Mouse (Mus musculus): ENCODE measurements around the gene Abhd12b. TPM values are rescaled to one million over a fixed set of nuclear protein-coding genes. Genes with fewer than 3 reads are reported as not detected.
A peak's percentile ranks its signal among the peaks of the same experiment; 100 is the strongest.

Abhd12b gene
- polyA plus RNA-seq, 1 experiment from 2014 or later: not detected

GRCm38 (mm10) chr12:70111367-70112089, 42.4 kb upstream of the Abhd12b start:
- Histone ChIP-seq H3K9me3 (ENCODE audit: control insufficient read depth, low read length) (no peaks in the 10 kb centered on the region), H3K4me2 (peak overlapping the region; percentile 98), H3K27ac (ENCODE audit: low read depth, low read length) (peak overlapping the region; percentile 71), H3K36me3 (ENCODE audit: control insufficient read depth, insufficient read depth, low read length) (no peaks in the 10 kb centered on the region), H3K4me1 (ENCODE audit: control insufficient read depth, insufficient read depth, low read length) (peaks cover 19% of the 10 kb centered on the region), H3K4me3 (ENCODE audit: low read depth, low read length) (peak overlapping the region; percentile 83), H3K9ac (ENCODE audit: low read length) (peak overlapping the region; percentile 91), H3K27me3 (ENCODE audit: control insufficient read depth, insufficient read depth, low read length) (peaks cover 24% of the 10 kb centered on the region)
- peak; percentile 97 for DNase-seq (ENCODE audit: low spot score, missing footprints)
- under 1% methylated on average over 99 of the region's 101 CpGs for WGBS
- ATAC-seq (ENCODE audit: low FRiP score): peak; percentile 88

DNA sequence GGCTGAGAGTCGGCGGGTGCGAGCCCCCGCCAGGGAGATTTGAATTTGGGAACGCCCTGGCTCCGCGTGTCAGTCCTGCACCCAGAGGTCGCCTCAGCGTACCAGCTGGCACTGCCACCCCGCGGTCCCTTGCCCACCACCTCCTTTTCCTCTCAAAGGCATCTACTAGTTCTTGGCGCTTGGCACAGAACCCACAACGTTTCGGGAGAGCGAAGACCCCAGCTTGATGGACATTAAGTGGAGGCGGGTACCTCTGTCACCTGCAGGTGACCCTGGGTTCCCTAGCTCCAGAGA, 41.9 kb upstream of the Abhd12b start:
- WGBS: 4% methylated on average over 15 of the region's 16 CpGs
- ATAC-seq (ENCODE audit: low FRiP score) (no peak), DNase-seq (ENCODE audit: low spot score, missing footprints) (no peak)
- no peaks in the 10 kb centered on the region for H3K36me3 ChIP-seq (ENCODE audit: control insufficient read depth, insufficient read depth, low read length)
- H3K4me2 ChIP-seq: peak overlapping the region; percentile 98
- peak overlapping the region; percentile 91 for H3K9ac ChIP-seq (ENCODE audit: low read length)
- peaks cover 24% of the 10 kb centered on the region for H3K27me3 ChIP-seq (ENCODE audit: control insufficient read depth, insufficient read depth, low read length)
- no peak overlapping the region; the same call in 1 of the 2 replicates for H3K27ac ChIP-seq (ENCODE audit: low read depth, low read length)
- H3K9me3 ChIP-seq (ENCODE audit: control insufficient read depth, low read length): no peaks in the 10 kb centered on the region
- H3K4me1 ChIP-seq (ENCODE audit: control insufficient read depth, insufficient read depth, low read length): peaks cover 19% of the 10 kb centered on the region
- H3K4me3 ChIP-seq (ENCODE audit: low read depth, low read length): peak overlapping the region; percentile 83

DNA sequence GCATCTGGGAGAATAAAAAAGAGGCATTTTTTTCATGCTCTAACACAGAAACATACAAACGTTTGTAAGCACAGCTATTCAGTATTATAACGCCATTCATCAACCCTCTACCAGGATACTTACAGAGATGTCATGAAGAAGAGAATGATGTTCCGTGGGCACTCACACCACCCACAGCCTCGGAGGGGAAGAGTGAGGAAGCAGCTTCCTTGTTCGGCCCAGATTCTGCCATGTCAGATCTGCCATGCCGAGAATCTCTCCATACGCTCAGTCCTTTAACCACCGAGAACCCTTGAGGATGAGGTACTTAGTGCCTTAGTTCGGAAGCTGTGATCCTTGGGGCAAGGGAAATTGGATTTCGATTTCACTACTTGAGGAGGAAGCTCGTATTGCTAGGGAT, 40.6 kb upstream of the Abhd12b start, which contains the start of gene Nin:
Gene Nin, minus strand, starts transcription at position 367 of the 400 bp plus-strand sequence.
- WGBS: 50% methylated on average over 11 of the region's 11 CpGs
- ATAC-seq (ENCODE audit: low FRiP score) (no peak), DNase-seq (ENCODE audit: low spot score, missing footprints) (no peak)
- no peaks in the 10 kb centered on the region for H3K36me3 ChIP-seq (ENCODE audit: control insufficient read depth, insufficient read depth, low read length)
- peaks cover 14% of the 10 kb centered on the region for H3K4me1 ChIP-seq (ENCODE audit: control insufficient read depth, insufficient read depth, low read length)
- no peaks in the 10 kb centered on the region for H3K9me3 ChIP-seq (ENCODE audit: control insufficient read depth, low read length)
- H3K27me3 ChIP-seq (ENCODE audit: control insufficient read depth, insufficient read depth, low read length): peaks cover 24% of the 10 kb centered on the region
- no peak within 1 kb of the TSS for H3K9ac ChIP-seq (ENCODE audit: low read length)
- H3K4me3 ChIP-seq (ENCODE audit: low read depth, low read length): no peak within 1 kb of the TSS
- H3K4me2 ChIP-seq: no peak within 1 kb of the TSS
- no peak within 1 kb of the TSS for H3K27ac ChIP-seq (ENCODE audit: low read depth, low read length)

DNA sequence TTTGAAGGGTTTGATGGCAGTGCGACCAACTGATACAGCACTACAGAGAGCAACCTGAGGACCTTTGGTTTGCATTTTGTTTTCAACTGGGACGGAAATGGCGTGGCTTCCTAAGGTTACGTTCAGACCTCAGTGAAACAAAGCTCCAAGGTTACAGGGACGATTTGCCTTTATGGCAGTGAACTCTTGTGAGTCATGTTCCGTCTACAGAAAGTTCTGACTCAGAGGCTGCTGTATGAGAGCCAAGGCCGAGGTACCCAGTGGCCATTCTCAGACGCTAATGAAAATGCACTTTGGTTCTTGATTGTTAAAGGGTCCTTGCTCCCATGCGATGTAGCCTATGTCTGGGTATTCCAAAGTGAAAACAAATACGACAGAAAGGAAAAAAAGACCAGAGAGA, 36.8 kb upstream of the Abhd12b start:
- H3K27me3 ChIP-seq (ENCODE audit: control insufficient read depth, insufficient read depth, low read length): peaks cover 11% of the 10 kb centered on the region
- DNase-seq (ENCODE audit: low spot score, missing footprints): no peak
- no peak overlapping the region for H3K27ac ChIP-seq (ENCODE audit: low read depth, low read length)
- no peak overlapping the region for H3K4me3 ChIP-seq (ENCODE audit: low read depth, low read length)
- no peaks in the 10 kb centered on the region for H3K4me1 ChIP-seq (ENCODE audit: control insufficient read depth, insufficient read depth, low read length)
- no peak for ATAC-seq (ENCODE audit: low FRiP score)
- H3K36me3 ChIP-seq (ENCODE audit: control insufficient read depth, insufficient read depth, low read length): no peaks in the 10 kb centered on the region
- 90% methylated on average over 10 of the region's 10 CpGs for WGBS
- H3K4me2 ChIP-seq: no peak overlapping the region
- no peak overlapping the region for H3K9ac ChIP-seq (ENCODE audit: low read length)
- no peaks in the 10 kb centered on the region for H3K9me3 ChIP-seq (ENCODE audit: control insufficient read depth, low read length)

DNA sequence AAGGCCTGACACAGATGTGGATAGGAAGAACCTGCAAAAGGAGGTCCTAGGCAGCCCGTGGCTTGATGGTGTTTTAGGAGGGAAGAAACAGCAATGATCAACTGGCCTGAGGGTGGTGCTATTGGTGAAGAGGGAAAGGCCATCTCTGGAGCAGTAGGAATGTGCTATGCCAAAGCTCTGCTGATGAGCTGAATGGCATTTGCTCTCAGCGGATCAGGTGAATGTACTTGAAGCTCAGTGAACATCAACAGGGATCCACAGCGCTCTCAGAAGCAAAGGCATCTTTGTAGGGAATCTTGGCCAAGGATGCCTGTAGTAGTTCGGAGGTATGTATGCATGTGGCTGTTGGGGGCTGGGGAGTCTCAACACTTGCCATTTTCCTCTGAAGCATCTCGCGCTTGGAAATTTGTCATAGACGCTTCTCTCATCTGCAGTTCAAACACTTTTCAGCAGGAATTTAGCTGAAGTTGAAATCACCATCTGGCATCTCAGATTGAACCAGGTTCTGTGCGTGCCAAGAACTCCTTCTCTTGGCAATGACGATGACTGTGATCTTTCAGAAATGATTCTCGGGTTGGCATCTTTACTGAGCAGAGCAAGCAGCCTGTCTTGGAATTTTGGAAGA, 35.1 kb upstream of the Abhd12b start:
- H3K27ac ChIP-seq (ENCODE audit: low read depth, low read length): no peak overlapping the region
- no peaks in the 10 kb centered on the region for H3K4me1 ChIP-seq (ENCODE audit: control insufficient read depth, insufficient read depth, low read length)
- peaks cover 3% of the 10 kb centered on the region; the same call in 1 of the 2 replicates for H3K27me3 ChIP-seq (ENCODE audit: control insufficient read depth, insufficient read depth, low read length)
- WGBS: 90% methylated on average over 10 of the region's 10 CpGs
- H3K4me2 ChIP-seq: no peak overlapping the region
- DNase-seq (ENCODE audit: low spot score, missing footprints): no peak
- H3K9ac ChIP-seq (ENCODE audit: low read length): no peak overlapping the region
- no peaks in the 10 kb centered on the region for H3K36me3 ChIP-seq (ENCODE audit: control insufficient read depth, insufficient read depth, low read length)
- no peak for ATAC-seq (ENCODE audit: low FRiP score)
- no peaks in the 10 kb centered on the region for H3K9me3 ChIP-seq (ENCODE audit: control insufficient read depth, low read length)
- H3K4me3 ChIP-seq (ENCODE audit: low read depth, low read length): no peak overlapping the region

DNA sequence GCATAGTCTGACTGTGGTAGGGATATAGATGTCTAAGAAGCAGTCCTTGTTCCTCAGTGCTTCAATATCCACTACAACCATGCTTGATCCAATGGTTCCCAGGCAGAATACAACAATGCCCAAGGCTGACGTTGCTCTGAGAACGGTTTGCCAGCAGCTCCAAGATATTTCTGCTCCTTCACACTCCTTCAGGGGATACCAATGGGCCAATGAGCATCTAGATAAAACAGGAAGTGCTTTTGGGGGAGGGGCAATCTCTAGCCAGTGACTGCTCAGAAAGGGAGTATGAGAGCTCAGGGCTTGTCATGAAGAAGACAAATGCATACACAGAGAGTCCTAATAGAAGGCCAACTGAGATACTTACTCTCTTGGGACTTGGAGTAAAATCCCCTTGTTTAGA, 34.4 kb upstream of the Abhd12b start:
- Histone ChIP-seq H3K27ac (ENCODE audit: low read depth, low read length) (no peak overlapping the region), H3K27me3 (ENCODE audit: control insufficient read depth, insufficient read depth, low read length) (no peaks in the 10 kb centered on the region), H3K4me2 (no peak overlapping the region), H3K4me3 (ENCODE audit: low read depth, low read length) (no peak overlapping the region), H3K36me3 (ENCODE audit: control insufficient read depth, insufficient read depth, low read length) (no peaks in the 10 kb centered on the region), H3K9ac (ENCODE audit: low read length) (no peak overlapping the region), H3K4me1 (ENCODE audit: control insufficient read depth, insufficient read depth, low read length) (no peaks in the 10 kb centered on the region), H3K9me3 (ENCODE audit: control insufficient read depth, low read length) (no peaks in the 10 kb centered on the region)
- DNase-seq (ENCODE audit: low spot score, missing footprints) (no peak), ATAC-seq (ENCODE audit: low FRiP score) (no peak)
- 75% methylated on average over 2 of the region's 2 CpGs for WGBS

DNA sequence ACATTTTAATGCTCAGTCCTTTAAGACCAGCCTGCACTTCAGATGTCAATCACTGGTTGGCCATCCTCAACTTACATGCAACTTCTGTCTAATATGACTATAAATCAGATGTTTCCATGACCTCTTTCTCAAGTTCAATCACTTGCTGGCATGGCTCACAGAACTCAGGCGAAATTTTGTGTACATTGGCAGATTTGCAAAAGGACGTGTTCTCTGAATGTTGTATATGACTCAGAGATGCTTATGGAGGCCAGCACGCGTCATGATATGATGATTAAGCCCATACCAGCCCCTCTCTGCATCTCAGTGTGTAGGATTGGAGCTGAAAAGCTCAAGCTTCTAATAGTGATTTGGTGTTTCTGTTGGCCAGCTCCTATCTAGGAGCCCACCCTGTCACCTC, 27.3 kb upstream of the Abhd12b start:
- H3K36me3 ChIP-seq (ENCODE audit: control insufficient read depth, insufficient read depth, low read length): no peaks in the 10 kb centered on the region
- no peak overlapping the region for H3K27ac ChIP-seq (ENCODE audit: low read depth, low read length)
- WGBS: 89% methylated on average over 4 of the region's 4 CpGs
- H3K4me2 ChIP-seq: no peak overlapping the region
- no peak for DNase-seq (ENCODE audit: low spot score, missing footprints)
- no peak for ATAC-seq (ENCODE audit: low FRiP score)
- no peaks in the 10 kb centered on the region for H3K4me1 ChIP-seq (ENCODE audit: control insufficient read depth, insufficient read depth, low read length)
- H3K27me3 ChIP-seq (ENCODE audit: control insufficient read depth, insufficient read depth, low read length): no peaks in the 10 kb centered on the region
- H3K9me3 ChIP-seq (ENCODE audit: control insufficient read depth, low read length): no peaks in the 10 kb centered on the region
- no peak overlapping the region for H3K4me3 ChIP-seq (ENCODE audit: low read depth, low read length)
- H3K9ac ChIP-seq (ENCODE audit: low read length): no peak overlapping the region

DNA sequence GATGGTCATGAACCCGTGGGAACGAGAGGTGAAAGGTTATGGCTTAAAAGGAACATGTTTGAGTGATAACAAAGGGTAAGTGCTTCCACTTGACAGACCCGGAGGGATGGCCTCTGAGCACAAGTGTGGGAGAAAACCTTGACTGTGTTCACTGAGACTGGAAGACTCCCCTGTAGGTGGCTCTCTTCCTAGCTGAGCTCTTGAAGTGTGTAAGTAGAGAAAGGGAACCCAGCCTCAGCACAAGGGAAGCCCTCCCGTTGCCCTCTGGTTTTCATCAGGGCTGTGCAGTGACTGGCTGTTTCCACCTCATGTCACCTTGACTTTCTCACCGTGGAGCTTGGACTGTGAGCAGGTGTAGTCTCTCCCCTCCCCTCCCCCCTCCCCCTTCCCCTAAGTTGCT, 24.8 kb upstream of the Abhd12b start:
- H3K9me3 ChIP-seq (ENCODE audit: control insufficient read depth, low read length): no peaks in the 10 kb centered on the region
- H3K9ac ChIP-seq (ENCODE audit: low read length): no peak overlapping the region
- no peaks in the 10 kb centered on the region for H3K27me3 ChIP-seq (ENCODE audit: control insufficient read depth, insufficient read depth, low read length)
- H3K36me3 ChIP-seq (ENCODE audit: control insufficient read depth, insufficient read depth, low read length): no peaks in the 10 kb centered on the region
- no peaks in the 10 kb centered on the region for H3K4me1 ChIP-seq (ENCODE audit: control insufficient read depth, insufficient read depth, low read length)
- 62% methylated on average over 5 of the region's 5 CpGs for WGBS
- DNase-seq (ENCODE audit: low spot score, missing footprints) (no peak), ATAC-seq (ENCODE audit: low FRiP score) (no peak)
- no peak overlapping the region for H3K4me3 ChIP-seq (ENCODE audit: low read depth, low read length)
- H3K4me2 ChIP-seq: no peak overlapping the region
- no peak overlapping the region for H3K27ac ChIP-seq (ENCODE audit: low read depth, low read length)

DNA sequence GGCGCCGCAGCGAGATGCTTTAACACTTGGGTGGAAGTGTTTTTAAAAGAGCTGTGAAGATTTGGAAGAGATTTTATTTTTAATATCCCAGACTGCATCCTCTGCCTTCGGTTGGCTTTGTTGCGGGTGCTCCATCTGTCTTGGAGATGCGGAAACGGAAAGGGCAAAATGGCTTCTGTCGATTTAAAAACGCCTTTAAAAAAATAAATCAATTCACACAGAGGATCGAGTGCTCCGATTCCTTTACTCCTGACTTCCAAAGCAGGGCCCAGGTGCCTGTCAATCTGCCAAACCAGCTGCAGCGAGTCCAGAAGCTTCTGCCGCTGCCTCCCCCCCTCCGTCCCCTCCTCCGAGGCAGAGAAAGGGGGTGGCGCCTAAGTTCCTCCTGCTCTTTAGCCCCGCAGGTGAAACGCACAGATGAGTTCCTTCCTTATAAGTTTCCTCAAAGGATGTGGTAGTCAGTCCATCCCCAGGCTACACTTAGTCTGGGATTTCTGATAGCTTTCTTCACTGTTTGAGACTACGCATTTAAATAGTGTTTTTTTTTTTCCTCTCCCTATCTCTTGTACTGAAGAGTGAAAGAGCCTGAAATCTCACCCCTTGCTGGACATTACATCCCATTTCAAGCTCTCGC, 22.8 kb upstream of the Abhd12b start:
- no peaks in the 10 kb centered on the region for H3K36me3 ChIP-seq (ENCODE audit: control insufficient read depth, insufficient read depth, low read length)
- 49% methylated on average over 20 of the region's 20 CpGs for WGBS
- H3K9ac ChIP-seq (ENCODE audit: low read length): no peak overlapping the region
- no peaks in the 10 kb centered on the region for H3K9me3 ChIP-seq (ENCODE audit: control insufficient read depth, low read length)
- H3K4me1 ChIP-seq (ENCODE audit: control insufficient read depth, insufficient read depth, low read length): no peaks in the 10 kb centered on the region
- no peak overlapping the region for H3K4me2 ChIP-seq
- no peak for DNase-seq (ENCODE audit: low spot score, missing footprints)
- H3K27ac ChIP-seq (ENCODE audit: low read depth, low read length): no peak overlapping the region
- H3K4me3 ChIP-seq (ENCODE audit: low read depth, low read length): no peak overlapping the region
- no peak for ATAC-seq (ENCODE audit: low FRiP score)
- H3K27me3 ChIP-seq (ENCODE audit: control insufficient read depth, insufficient read depth, low read length): no peaks in the 10 kb centered on the region
